Mouse (Mus musculus) CH12.LX (cell line): Measurements from ENCODE around the gene Vps37b. TPM values are rescaled to one million over a fixed set of nuclear protein-coding genes. Genes with fewer than 3 reads are reported as not detected.
A peak's percentile ranks its signal among the peaks of the same experiment; 100 is the strongest.

Experiments
- DNase-seq: peaks from one replicate; pipeline ENCODE4 v3.0.0-alpha.2; 2013; ENCODE audit errors: extremely low read depth
- H3K27ac ChIP-seq: 2 replicates; pipeline ENCODE4 v1.5.1; 2012; ENCODE audit warnings: low read depth, mild to moderate bottlenecking, control low read depth, moderate library complexity; ENCODE audit not compliant: insufficient read depth
- H3K27me3 ChIP-seq: replicated peaks from 2 replicates; pipeline ENCODE3; 2012; ENCODE audit warnings: inconsistent platforms
- H3K36me3 ChIP-seq, 2 experiments: replicated peaks in 1 of 2; 2 replicates each; pipeline versions ENCODE3 to v1.6.1; 2012; ENCODE audit warnings: inconsistent platforms in 1 of 2, low read length in 1 of 2, mild to moderate bottlenecking in 1 of 2, mixed read lengths in 1 of 2, moderate library complexity in 1 of 2; ENCODE audit not compliant: control insufficient read depth in 1 of 2, insufficient read depth in 1 of 2
- H3K4me1 ChIP-seq, 2 experiments: 2 replicates each; pipeline ENCODE4 v1.6.1; 2012; ENCODE audit warnings: inconsistent platforms in 1 of 2, moderate library complexity in 1 of 2; ENCODE audit not compliant: insufficient read depth in 2 of 2, control insufficient read depth in 1 of 2
- H3K4me2 ChIP-seq: 2 replicates; pipeline ENCODE4 v1.6.1; 2012; ENCODE audit warnings: low read depth, mild to moderate bottlenecking, control low read depth; ENCODE audit not compliant: poor library complexity, insufficient read depth, severe bottlenecking
- H3K4me3 ChIP-seq, 3 experiments: fragments of 150-350 bp in 1 of 3; sonication (generic) in 1 of 3; replicated peaks in 1 of 3; 2 replicates each; pipeline versions ENCODE3 to v1.5.1; 2011 to 2012; ENCODE audit warnings: low read depth in 2 of 3, low read length in 2 of 3, mild to moderate bottlenecking in 2 of 3, moderate library complexity in 2 of 3, control low read depth in 1 of 3, improper control_type of control experiment in 1 of 3, inconsistent platforms in 1 of 3, mixed read lengths in 1 of 3; ENCODE audit not compliant: poor library complexity in 1 of 3
- H3K79me2 ChIP-seq: replicated peaks from 2 replicates; pipeline ENCODE4 v1.6.1; 2012; ENCODE audit warnings: mild to moderate bottlenecking, moderate library complexity; ENCODE audit not compliant: control insufficient read depth, poor library complexity, insufficient read depth, severe bottlenecking; ENCODE audit errors: extremely low read depth
- H3K9ac ChIP-seq: 2 replicates; pipeline ENCODE4 v1.6.1; 2012; ENCODE audit warnings: low read depth, mild to moderate bottlenecking, control low read depth, moderate library complexity; ENCODE audit not compliant: insufficient read depth
- H3K9me3 ChIP-seq: replicated peaks from 2 replicates; pipeline ENCODE3; 2012; ENCODE audit warnings: low read length, inconsistent platforms, mixed read lengths
- CHD1 ChIP-seq: IDR thresholded peaks from 2 replicates; pipeline ENCODE4 v1.6.1; 2012; ENCODE audit warnings: low read depth, low read length, improper control_type of control experiment, inconsistent platforms
- CTCF ChIP-seq, 2 experiments: IDR thresholded peaks in 1 of 2; conservative IDR thresholded peaks in 1 of 2; 2 replicates each; pipeline ENCODE4 v1.5.1; 2011 to 2012; ENCODE audit warnings: low read depth in 2 of 2, low read length in 2 of 2, improper control_type of control experiment in 1 of 2, inconsistent platforms in 1 of 2, mild to moderate bottlenecking in 1 of 2, moderate library complexity in 1 of 2
- E2F4 ChIP-seq: IDR thresholded peaks from 2 replicates; pipeline ENCODE4 v1.6.1; 2011; ENCODE audit warnings: low read depth, low read length, improper control_type of control experiment; ENCODE audit not compliant: insufficient replicate concordance
- EP300 ChIP-seq: IDR thresholded peaks from 2 replicates; pipeline ENCODE4 v1.6.1; 2011; ENCODE audit warnings: low read length, improper control_type of control experiment
- ETS1 ChIP-seq: conservative IDR thresholded peaks from 2 replicates; pipeline ENCODE4 v1.6.1; 2012; ENCODE audit warnings: low read depth, mild to moderate bottlenecking, inconsistent platforms, low read length, improper control_type of control experiment, moderate library complexity
- JUN ChIP-seq: IDR thresholded peaks from 2 replicates; pipeline ENCODE4 v1.6.1; 2011; ENCODE audit warnings: low read depth, mild to moderate bottlenecking, low read length, improper control_type of control experiment, moderate library complexity; ENCODE audit not compliant: insufficient read depth
- MAFK ChIP-seq: IDR thresholded peaks from 2 replicates; pipeline ENCODE4 v1.6.1; 2011; ENCODE audit warnings: low read length, improper control_type of control experiment; ENCODE audit not compliant: insufficient replicate concordance
- NELFE ChIP-seq: IDR thresholded peaks from 2 replicates; pipeline ENCODE4 v1.6.1; 2011; ENCODE audit warnings: low read depth, low read length, improper control_type of control experiment
- NRF1 ChIP-seq: IDR thresholded peaks from 2 replicates; pipeline ENCODE4 v1.6.1; 2014; ENCODE audit warnings: low read depth, mild to moderate bottlenecking, inconsistent platforms, low read length, improper control_type of control experiment, moderate library complexity
- PAX5 ChIP-seq: IDR thresholded peaks from 2 replicates; pipeline ENCODE4 v1.6.1; 2012; ENCODE audit warnings: low read length, inconsistent platforms, mixed read lengths
- RCOR1 ChIP-seq: conservative IDR thresholded peaks from 2 replicates; pipeline ENCODE4 v1.6.1; 2012; ENCODE audit warnings: low read depth, mild to moderate bottlenecking, inconsistent platforms, low read length, improper control_type of control experiment
- TCF12 ChIP-seq: IDR thresholded peaks from 2 replicates; pipeline ENCODE4 v1.6.1; 2014; ENCODE audit warnings: low read depth, mild to moderate bottlenecking, inconsistent platforms, low read length, improper control_type of control experiment
- UBTF ChIP-seq: IDR thresholded peaks from 2 replicates; pipeline ENCODE4 v1.6.1; 2012; ENCODE audit warnings: low read depth, mild to moderate bottlenecking, inconsistent platforms, low read length, improper control_type of control experiment, moderate library complexity
- USF1 ChIP-seq: IDR thresholded peaks from 2 replicates; pipeline ENCODE4 v1.6.1; 2014; ENCODE audit warnings: low read depth, mild to moderate bottlenecking, inconsistent platforms, low read length, improper control_type of control experiment
- ZKSCAN1 ChIP-seq: IDR thresholded peaks from 2 replicates; pipeline ENCODE4 v1.6.1; 2012; ENCODE audit warnings: low read depth, inconsistent platforms, low read length, improper control_type of control experiment, borderline replicate concordance
- ZNF384 ChIP-seq: IDR thresholded peaks from 2 replicates; pipeline ENCODE4 v1.6.1; 2012; ENCODE audit warnings: low read depth, low read length, improper control_type of control experiment, inconsistent platforms
- dilution Hi-C: fragments of 300-500 bp; cut with MboI; formaldehyde crosslinking; loops from 2 replicates; pipeline ENCODE4 v1.14.3; 2020; ENCODE audit warnings: low sequenced_read_pairs; ENCODE audit not compliant: extremely low pct_unique_long_range_greater_than_20kb, extremely low pct_ligation_motif_present
- in situ Hi-C: fragments of 300-500 bp; cut with MboI; formaldehyde crosslinking; loops from 3 replicates; pipeline ENCODE4 v1.14.3; 2019; ENCODE audit warnings: low sequenced_read_pairs, low pct_ligation_motif_present, low pct_unique_long_range_greater_than_20kb, mixed read lengths
- polyA plus RNA-seq: library from polyadenylated mRNA; unstranded; fragments of >175 nt; gene quantifications from 2 replicates; pipeline ENCODE4 v1.2.1, GENCODE M21; 2012; ENCODE audit warnings: low read depth; ENCODE audit not compliant: insufficient read length
- total RNA-seq, 2 experiments: library from RNA; depleted of rRNA; stranded (reverse); fragments of 300-350 nt in 1 of 2; fragments of >200 nt in 1 of 2; gene quantifications; 2 replicates each; pipeline ENCODE4 v1.2.3; 2012 to 2014

Gene Vps37b
- total and polyA plus RNA-seq, 3 experiments: 8.7 to 23.5 (median 10.2) TPM

DNA sequence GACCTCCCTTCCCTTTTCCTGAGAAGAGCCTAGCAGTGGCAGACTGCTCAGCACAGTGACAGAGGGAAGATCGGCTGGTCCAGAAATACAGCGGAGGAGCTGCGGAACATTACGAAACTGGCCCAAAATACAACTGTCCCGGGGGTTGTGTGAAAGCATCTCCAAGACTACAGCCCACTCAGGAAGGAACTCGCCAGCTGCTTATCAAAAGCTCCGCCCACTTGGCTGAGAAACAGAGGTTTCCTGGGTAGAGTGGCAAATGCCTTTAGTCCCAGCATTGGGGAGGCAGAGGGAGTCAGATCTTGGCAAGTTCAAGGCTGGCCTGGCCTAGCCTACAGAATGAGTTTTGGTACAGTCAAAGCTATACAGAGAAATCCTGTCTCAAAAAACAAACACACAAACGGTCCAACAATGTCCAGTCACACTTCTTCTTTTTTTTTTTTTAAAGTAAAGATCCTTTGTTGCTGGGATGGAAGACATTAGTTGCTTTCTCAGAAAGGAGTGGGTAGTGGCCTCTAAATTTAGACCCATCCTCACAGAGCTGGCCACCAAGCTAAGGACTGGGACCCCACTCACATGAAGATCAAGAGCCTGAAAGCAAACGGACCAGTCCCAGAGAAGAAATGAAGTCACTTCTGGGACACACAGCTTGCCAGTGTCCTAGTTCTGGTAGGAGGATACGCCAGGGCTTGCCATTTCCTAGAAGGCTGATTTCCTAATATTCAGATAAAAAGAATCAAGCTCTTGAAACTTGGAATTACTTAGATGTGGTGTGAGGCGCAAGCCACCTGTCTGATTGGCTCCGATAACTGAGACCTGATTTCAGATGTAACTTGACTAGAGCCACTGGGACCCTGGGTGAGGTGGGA lies 12.5 kb downstream of the Vps37b start:
- TF ChIP-seq NRF1 (no peak), ZNF384 (peak; percentile 57), MAFK (no peak), E2F4 (no peak), ETS1 (no peak), PAX5 (no peak)
- H3K4me2 ChIP-seq: no peak overlapping the region
- H3K36me3 ChIP-seq: peaks cover 0 to 42% of the 10 kb centered on the region in 2 experiments
- H3K9me3 ChIP-seq: no peaks in the 10 kb centered on the region
- no peak overlapping the region for H3K27ac ChIP-seq
- dilution Hi-C loops (no loop called here), in situ Hi-C loops (no loop called here)
- H3K9ac ChIP-seq: no peak overlapping the region
- H3K79me2 ChIP-seq: peaks cover 15% of the 10 kb centered on the region
- H3K4me1 ChIP-seq: peaks cover 50 to 94% of the 10 kb centered on the region in 2 experiments
- no peaks in the 10 kb centered on the region for H3K27me3 ChIP-seq
- no peak overlapping the region for H3K4me3 ChIP-seq
- no peak for DNase-seq

GRCm38 (mm10) chr5:124018651-124019050 lies 13.4 kb downstream of the Vps37b start:
- DNase-seq: no peak
- H3K9ac ChIP-seq: no peak overlapping the region
- H3K79me2 ChIP-seq: peaks cover 14% of the 10 kb centered on the region
- peaks cover 0 to 42% of the 10 kb centered on the region in 2 experiments for H3K36me3 ChIP-seq
- no peak overlapping the region for H3K4me2 ChIP-seq
- H3K9me3 ChIP-seq: no peaks in the 10 kb centered on the region
- in situ Hi-C loops (no loop called here), dilution Hi-C loops (no loop called here)
- peaks cover 53 to 94% of the 10 kb centered on the region in 2 experiments for H3K4me1 ChIP-seq
- no peaks in the 10 kb centered on the region for H3K27me3 ChIP-seq
- no peak overlapping the region for H3K27ac ChIP-seq
- no peak for TF ChIP-seq NELFE
- no peak for TF ChIP-seq JUN
- TF ChIP-seq EP300: no peak
- TF ChIP-seq ZNF384: no peak
- no peak for TF ChIP-seq UBTF
- TF ChIP-seq TCF12: no peak
- TF ChIP-seq ZKSCAN1: no peak
- no peak for TF ChIP-seq RCOR1
- no peak for TF ChIP-seq CHD1
- TF ChIP-seq CTCF (conservative IDR thresholded peaks at IDR 0.05 in 1 of 2, IDR thresholded peaks at IDR 0.05 in 1 of 2; ENCODE audit: low read depth in 2 of 2, low read length in 2 of 2): no peak
- TF ChIP-seq USF1: no peak
- TF ChIP-seq PAX5: no peak
- H3K4me3 ChIP-seq: no peak overlapping the region
